Mouse (Mus musculus) 3T3-L1 (cell line): Measurements from ENCODE around the gene Gm21972.

Source experiments
- DNase-seq: peaks from one replicate; pipeline ENCODE4 v3.0.0-alpha.2; 2015; ENCODE audit warnings: low read depth, low spot score

Gene Gm21972

DNA sequence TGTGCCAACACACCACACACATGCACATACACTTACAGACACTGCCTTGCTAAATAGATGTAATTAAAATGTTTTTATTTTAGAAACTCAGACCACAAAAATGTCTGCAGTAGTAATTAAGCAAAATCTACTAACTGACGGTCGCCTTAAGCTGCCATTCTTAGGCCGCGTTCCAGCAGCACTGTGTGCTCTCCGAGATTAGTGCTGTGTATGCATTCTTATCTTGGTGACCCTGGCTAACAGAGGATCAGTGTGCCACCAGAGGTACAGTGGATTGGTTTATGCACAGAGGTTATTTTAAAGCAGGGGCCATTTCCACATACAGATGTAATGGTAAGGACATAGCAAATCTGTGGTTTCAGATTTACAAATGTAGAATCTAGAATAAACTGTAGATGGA lies 27.6 kb downstream of the Gm21972 start:
- DNase-seq: no peak

- DNase-seq: no peak
Measured at GRCm38 (mm10) chr1:86174602-86175001, 41.2 kb downstream of the Gm21972 start.

- no peak for DNase-seq
Measured at GRCm38 (mm10) chr1:86176066-86176465, 42.6 kb downstream of the Gm21972 start.

DNA sequence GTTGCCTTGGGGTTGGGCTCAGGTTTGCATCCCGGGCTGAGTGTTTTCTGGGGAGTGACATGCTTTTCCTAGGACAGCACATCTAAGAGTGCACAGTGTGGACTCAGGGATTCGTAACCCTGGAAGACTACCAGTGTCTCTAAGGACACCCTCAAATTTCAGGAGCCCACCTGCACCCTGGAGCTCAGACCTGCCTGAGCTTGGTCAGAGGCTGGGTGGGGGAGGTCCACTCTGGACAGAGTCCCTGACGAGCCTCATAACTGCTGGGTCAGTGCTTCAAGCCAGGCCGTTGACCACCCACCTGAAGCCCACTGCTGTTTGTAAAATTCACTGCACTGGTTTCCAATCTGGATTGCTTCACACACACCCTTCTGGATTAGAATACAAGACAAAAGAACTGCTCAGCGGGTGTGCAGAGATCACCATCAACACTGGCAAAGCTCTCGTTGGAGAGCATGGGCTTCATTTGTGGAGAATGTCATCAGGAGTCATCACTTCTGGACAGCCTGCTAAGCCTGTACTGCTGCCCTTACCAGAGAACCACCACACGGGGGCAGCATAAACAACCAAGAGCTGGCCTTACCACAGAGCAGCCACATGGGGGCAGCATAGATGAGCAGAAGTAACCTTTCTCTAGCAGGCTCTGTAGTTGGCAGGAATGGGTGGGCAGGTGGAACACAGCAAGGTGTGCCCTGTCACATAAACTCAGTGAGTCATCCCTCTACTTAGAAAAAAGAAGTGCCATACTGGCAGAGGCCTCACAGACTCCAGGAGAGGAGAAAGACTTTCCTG lies 45.2 kb downstream of the Gm21972 start:
- peak; percentile 94 for DNase-seq

- no peak for DNase-seq
Measured at GRCm38 (mm10) chr1:86182004-86182709, 48.7 kb downstream of the Gm21972 start.

GRCm38 (mm10) chr1:86183577-86184263 lies 50.3 kb downstream of the Gm21972 start:
- DNase-seq: no peak

DNA sequence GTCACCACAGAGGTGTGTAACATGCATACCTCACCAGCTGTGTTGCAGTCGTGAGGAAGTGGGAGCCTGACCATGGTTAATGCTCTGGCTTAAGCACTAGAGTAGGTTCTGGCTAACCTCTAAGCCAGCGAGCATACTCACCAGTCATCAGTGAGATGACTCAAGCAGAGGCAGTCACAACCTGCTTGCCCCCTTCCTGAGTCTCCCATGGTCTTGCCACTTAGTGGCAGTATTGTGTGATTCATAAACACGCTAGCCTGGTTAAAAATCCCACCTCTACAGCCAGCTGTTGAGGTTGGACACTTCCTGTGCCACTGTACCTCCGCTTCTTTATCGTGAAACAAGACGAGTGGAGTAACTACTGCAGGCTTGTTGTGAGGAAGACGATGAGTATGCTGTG lies 53.3 kb downstream of the Gm21972 start:
- peak; percentile 9 for DNase-seq

- no peak for DNase-seq
Measured at GRCm38 (mm10) chr1:86187856-86188255, 54.4 kb downstream of the Gm21972 start.

DNA sequence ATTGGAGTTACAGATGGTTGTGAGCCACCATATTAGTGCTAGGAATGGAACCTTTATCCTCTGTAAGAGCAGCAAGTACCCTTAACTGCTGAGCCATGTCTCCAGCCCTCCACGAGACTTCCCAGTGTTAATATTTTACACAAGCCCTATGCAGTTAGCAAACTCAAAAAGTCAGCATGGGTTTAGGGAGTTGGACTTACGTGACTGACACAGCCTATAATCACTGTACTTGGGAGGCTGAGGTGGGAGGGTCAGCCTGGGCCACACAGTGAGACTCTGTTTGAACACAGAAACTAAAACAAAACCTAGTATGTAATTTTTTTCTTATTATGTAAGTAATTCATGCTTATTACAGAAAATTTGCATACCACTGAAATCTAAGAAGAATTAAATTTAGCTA lies 54.8 kb downstream of the Gm21972 start:
- no peak for DNase-seq

- no peak for DNase-seq
Measured at GRCm38 (mm10) chr1:86189034-86189702, 55.7 kb downstream of the Gm21972 start.

DNA sequence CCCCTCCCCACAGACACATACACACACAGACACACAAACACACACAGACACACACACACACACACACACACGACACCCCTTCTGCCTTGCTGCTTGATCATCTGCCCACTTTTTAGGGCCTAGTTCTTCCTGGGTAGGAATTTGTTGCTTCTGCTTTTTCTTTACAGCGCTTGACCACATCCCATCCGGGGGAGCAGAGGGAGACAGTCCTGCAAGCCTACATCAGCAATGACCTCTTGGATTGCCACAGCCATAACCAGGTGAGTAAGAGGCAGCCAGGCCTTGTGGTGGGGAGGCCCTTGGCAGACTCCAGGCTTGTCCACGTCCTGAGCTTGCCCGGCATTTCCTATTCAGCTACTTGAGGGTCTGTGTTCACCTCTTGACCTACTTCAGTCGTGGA lies 57.4 kb downstream of the Gm21972 start:
- DNase-seq: no peak

DNA sequence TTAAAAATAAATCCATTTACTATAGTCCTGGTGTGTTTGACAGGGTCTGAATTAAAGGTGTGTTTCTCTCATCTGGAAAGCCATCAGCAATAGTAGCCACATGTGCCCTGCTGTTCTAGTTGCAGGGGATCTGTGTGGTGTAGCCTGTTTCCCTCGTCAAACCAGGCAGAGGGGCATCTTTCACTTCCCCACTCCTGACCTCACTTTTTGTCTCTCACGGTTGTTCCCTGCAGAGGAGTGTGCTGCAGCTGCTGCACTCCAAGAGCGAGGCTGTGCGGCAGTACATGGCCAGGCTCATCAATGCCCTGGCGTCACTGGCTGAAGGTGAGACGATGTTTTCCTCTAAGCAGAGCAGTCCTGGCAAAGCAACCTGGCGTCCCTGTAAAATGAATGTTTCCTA lies 60.6 kb downstream of the Gm21972 start:
- DNase-seq: no peak

DNA sequence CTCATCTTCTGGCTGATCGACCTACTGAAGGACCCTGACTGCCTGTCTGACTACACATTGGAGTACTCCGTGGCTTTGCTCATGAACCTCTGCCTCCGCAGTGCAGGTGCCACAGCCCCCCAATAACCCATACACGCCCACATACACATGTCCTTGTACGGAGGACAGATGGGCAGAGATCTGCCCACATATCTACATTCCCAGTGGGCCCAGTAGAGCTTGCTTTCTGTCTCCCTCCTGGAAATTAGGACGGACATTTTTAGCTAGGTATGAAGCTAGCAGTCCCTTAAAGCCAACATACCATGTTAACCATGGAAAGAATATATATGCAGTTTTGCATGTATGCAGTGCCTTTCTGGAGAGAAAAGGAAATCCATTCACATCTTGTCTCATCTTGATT lies 64.8 kb downstream of the Gm21972 start:
- DNase-seq: no peak

- no peak for DNase-seq
Measured at GRCm38 (mm10) chr1:86199026-86199425, 65.6 kb downstream of the Gm21972 start.

- DNase-seq: no peak
Measured at GRCm38 (mm10) chr1:86201312-86201711, 67.9 kb downstream of the Gm21972 start.

- DNase-seq: peak; percentile 17
Measured at GRCm38 (mm10) chr1:86202617-86203219, 69.3 kb downstream of the Gm21972 start.

DNA sequence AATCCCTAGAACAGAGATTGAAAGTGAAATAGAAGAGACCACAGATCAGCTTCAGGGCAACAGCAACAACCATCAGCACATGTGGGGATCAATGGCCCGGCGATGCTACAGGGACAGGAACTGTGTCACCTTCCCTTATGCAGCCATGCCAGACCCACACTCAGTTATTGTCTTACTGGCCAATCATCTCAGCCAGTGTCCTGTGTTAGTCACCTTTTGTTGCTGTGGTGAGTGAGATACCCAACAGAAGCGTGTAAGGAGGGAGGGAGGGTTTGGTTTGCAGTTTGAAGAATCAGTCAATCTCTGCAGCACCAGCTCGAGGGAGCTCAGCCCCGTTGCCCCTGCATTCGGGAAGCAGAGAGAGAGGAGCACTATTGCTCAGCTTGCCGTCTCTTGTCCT lies 77.2 kb downstream of the Gm21972 start:
- DNase-seq: no peak

DNA sequence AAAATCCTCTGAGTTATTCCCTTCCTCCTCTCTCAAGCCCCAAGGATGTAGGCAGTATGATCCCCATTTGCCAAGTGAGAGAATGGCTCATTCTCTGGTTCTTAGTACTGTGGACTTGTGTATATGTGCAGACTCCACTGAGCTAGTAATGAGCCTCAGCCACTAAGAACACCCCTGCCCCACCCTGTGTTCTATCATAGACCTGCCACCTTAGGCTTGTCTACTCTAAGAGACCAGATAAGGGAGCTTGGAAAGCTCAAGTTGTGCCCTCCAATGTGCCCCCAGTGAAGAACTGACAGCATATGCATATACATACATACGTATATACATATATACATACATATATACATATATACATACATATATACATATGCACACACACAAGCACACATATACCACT lies 78.1 kb downstream of the Gm21972 start:
- no peak for DNase-seq
